Mouse (Mus musculus) ovary, adult 18-20 months (tissue): ENCODE measurements at regions not wholly inside any gene's neighbourhood (a gene's known extent, or its start where the extent isn't known, plus 50 kb on each side); places are given as distances from the start of the nearest gene placed in this dataset.

Experiments used
- DNase-seq: peaks from one replicate; pipeline ENCODE4 v3.0.0; 2022; ENCODE audit warnings: low spot score, mixed read lengths

DNA sequence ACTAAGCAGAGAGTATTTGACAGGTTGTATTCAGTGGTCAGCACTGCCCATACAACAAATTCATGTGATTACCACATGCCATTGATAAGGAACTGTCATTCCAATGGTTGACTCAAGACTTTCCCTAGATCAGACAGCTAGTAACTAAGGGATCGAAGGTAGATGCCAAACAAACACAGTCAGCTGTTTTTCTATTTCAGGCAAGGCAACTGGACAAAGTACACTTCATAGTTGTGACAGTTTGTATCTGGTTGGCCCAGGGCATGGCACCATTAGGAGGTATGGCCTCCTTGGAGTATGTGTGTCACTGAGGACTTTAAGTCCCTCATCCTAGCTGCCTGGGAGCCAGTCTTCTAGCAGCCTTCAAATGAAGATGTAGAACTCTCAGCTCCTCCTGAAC lies 62.8 kb upstream of the Aldh1a3 start:
- no peak for DNase-seq

DNA sequence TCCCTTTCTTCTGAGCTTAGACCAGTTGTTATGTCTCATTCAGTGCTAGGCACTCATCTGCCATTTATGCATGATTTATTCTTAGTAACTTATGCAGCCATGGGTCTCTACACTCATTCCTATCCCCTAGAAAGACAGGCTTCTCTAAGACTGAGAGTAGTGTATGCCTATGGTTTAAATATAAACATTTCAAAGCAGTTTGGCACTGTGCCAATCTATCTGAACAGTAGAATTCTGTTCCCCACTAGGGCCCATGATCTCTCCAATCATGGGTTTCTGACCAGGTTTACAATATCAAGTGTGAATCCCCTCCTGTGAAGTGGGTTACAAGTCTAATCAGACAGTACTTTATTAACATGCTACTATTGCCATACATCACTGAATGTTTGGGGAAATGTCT lies 60.4 kb upstream of the Aldh1a3 start:
- no peak for DNase-seq

DNA sequence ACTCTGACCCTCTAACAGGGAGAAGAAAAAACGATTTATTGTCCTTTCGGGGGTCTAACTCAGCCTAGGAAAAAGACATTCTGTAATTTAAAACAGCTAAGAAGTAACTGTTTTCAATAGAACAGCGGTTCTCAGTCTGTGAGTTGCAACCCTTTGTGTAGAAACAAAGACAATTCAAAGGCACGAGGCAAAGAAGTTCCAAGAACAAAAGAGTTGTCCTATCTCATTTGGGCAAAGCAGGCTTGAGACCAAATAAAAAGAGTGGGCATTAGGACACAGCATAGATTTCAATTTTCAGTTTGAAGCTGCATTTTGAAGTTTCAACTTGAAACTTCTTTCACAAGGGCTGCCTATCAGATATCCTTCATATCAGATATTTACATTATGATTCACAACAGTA lies 53.1 kb upstream of the Aldh1a3 start:
- no peak for DNase-seq

DNA sequence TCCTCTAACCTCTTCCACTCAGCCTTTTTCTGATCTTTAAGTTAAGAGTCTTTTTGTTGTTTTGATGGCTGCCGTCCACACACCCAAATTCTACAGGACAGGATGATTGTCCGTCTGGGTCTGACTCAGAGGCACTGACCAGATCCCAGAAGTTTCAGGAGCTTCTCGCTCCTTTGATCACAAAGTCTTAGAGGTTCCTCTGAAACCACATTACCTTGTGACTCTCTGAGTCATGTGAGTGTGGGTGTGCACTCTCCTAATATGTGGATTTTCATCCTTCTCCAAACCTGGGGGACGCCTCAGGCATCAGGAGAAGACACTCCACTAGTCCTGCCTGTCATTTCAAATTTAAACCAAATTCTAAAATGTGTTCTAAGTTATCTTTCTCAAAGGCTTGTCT lies 52.0 kb upstream of the Aldh1a3 start:
- no peak for DNase-seq

DNA sequence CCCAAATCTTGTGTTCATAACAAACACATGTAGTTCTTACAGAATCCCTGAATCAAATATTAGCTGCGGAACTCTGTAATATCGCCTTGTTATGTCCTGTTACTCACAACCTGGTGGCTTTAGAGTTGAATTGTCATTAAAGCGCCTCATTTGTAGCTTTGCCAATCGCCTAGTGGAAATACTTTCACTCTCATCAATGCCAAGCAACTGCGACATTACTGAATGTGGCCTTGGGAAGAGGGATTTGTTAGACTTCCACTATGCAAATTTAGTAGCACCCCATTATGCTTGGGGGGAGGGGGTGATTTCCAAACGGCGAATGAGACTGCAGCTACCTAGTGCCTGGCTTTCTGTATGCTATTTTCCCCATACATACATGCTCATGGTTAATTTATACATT lies 50.8 kb upstream of the Aldh1a3 start:
- no peak for DNase-seq

DNA sequence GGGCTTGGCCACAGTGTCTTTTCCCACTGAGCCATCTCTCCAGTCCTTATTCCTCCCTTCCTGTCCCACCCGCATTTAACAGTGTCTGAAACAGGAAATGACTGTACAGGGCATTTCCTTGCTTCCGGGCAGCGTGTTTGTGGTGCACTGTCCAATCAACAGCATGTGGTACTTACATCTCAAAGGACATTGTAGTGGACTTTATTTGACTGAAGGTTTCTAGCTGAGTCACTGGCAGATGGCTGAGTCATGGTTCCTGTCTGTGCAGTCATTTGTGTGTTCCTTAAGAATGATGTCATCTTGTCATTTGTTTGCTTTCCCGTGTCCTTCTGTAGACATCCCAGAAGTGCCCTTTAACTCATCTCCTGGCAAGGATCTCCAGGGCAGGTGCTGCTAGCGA lies 50.2 kb upstream of the Aldh1a3 start:
- DNase-seq, result no peak
